Mouse (Mus musculus) embryonic fibroblast, embryonic 13.5 days (primary cell): ENCODE data around the gene Slc25a20.

Source experiments
- CTCF ChIP-seq: IDR thresholded peaks from 2 replicates; pipeline ENCODE4 v1.5.1; 2011; ENCODE audit warnings: mild to moderate bottlenecking, control low read depth, low read length, moderate library complexity, borderline replicate concordance; ENCODE audit not compliant: insufficient read depth
- POLR2A ChIP-seq: IDR thresholded peaks from 2 replicates; pipeline ENCODE4 v1.6.1; 2011; ENCODE audit warnings: low read depth, mild to moderate bottlenecking, control low read depth, low read length, moderate library complexity

GRCm38 (mm10) chr9:108710767-108711166 lies 48.9 kb downstream of the Slc25a20 start:
- no peak for TF ChIP-seq CTCF
- TF ChIP-seq POLR2A = no peak
